Mouse (Mus musculus): ENCODE data around the gene Olfr576. TPM values are rescaled to one million over a fixed set of nuclear protein-coding genes. Genes with fewer than 3 reads are reported as not detected.

Gene Olfr576
- polyA plus RNA-seq (2014; fragmentation: Illumina TruSeq; extraction: RNeasy Lipid Tissue Mini Kit (QIAGEN cat#74804); ENCODE audit: low read depth, low replicate concordance): not detected

GRCm38 (mm10) chr7:102962360-102962759, at the start of gene Olfr576:
Gene Olfr576, plus strand, starts transcription at chr7:102962660.

DNA sequence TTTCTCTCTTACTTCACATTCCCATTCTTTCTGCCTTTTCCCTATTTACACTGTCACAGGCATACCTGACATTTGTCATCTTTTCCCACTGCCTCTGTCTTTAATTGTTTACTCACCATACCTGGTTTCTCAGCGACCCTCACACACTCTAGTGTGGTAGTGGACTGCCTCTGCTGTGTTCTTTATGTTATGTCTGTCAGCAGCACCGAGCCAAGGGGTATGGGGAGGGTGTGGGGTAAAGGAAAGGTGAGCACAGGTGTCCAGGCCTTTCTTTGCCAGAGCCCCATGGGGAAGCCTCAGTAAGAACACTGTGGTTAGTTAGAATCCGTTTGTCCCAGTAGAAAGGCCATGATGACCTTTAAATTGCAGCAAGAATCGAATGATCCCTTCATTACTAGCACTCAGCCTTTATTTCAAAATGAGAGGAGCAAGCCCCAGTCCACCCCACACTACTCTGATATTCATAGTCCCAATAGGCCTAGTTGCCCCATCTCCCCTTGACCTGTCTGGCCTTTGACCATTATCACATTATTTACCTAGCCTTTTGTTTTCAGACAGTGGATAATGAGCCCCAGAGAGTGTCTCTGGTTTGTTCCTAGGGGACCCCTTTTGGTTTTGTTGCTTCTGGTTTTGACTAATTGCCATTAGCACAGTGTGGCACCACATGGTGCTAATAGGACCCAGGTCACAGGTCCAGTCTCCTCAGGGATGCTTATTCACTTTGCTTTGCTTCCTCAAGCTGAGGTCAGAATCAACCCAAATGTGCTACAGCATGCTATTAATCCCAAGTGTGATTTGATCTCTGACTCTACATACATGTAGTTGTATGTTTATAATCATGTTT, 45.2 kb upstream of the Olfr576 start, which contains the start of gene Olfr571:
TSS of gene Olfr571 (minus strand) at position 505 of the 844 bp plus-strand sequence.

GRCm38 (mm10) chr7:102924109-102924508, 38.4 kb upstream of the Olfr576 start, which contains the start of gene Olfr572:
Gene Olfr572, plus strand, starts transcription at chr7:102924409.

DNA sequence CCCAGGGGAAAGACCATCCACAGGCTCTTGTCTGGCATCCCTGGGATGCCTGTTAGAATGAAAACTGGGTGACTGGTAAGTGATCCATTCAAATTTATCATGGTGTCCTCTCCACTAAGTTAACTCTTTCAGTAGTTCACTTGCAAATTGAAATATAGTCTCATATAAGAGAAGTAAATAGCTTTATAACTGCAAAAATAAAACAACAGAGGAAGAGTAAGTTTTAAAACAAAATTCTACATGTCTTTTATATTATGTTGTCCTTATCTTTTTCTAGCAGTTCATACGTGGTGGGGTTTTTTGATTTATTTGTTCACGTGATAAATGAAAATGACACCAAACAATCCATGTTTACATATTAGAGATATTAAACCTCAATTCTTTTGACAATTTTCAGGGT, 20.0 kb upstream of the Olfr576 start, which contains the start of gene Olfr573-ps1:
TSS of gene Olfr573-ps1 (minus strand) at position 101 of the 400 bp plus-strand sequence.

DNA sequence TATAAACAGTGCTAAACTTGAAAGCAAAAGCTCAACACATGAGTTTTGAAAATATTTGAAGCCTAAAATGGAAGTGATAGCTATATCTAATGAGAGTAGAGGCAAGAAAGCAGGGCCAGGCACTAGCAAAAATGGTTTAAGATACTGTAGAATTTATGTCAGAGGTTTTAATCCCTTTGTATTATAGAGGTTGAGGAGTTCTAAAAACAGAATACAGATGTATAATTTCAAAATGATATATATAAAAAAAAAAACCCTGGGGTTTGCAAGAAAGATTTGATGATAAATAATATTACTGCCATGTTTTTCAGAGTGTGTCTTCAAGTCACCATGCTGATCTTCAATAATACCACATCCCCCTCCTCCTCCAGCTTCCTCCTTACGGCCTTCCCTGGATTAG, 14.3 kb upstream of the Olfr576 start, which contains the start of gene Olfr574:
TSS of gene Olfr574 (plus strand) at position 301 of the 400 bp plus-strand sequence.

GRCm38 (mm10) chr7:102958593-102958992, 3.9 kb upstream of the Olfr576 start, which contains the start of gene Olfr575:
Gene Olfr575, minus strand, starts transcription at chr7:102958775.

DNA sequence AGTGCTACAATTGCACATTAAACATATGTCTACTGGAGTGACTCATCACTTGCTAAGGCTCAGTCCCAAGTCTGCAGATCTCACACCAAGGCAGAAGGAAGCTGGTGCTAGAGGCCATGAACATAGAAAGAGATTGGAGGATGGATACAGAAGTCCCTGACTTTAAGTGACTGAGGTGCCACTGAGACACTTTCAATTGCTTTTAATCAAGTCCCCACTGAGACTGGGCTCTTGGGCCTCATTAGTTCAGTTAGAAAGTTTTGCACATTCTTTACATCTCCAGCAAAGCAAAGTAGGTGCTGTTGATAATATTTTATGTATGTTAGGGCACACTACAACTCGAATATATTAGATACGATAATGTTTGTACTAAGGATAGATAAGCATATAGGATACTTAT, 13.4 kb downstream of the Olfr576 start, which contains the start of gene Olfr577:
TSS of gene Olfr577 (minus strand) at position 101 of the 400 bp plus-strand sequence.

GRCm38 (mm10) chr7:102989224-102989623, 26.8 kb downstream of the Olfr576 start, which contains the start of gene Olfr578:
Gene Olfr578, minus strand, starts transcription at chr7:102989324.

Other genes with a start within 250 kb of the Olfr576 start
- gene Olfr33, start 243.6 kb upstream of the Olfr576 start, polyA plus RNA-seq (2014; fragmentation: Illumina TruSeq; extraction: RNeasy Lipid Tissue Mini Kit (QIAGEN cat#74804); ENCODE audit: low read depth, low replicate concordance): 0.08 TPM
- not detected for gene Olfr559, start 235.2 kb upstream of the Olfr576 start, polyA plus RNA-seq (2014; fragmentation: Illumina TruSeq; extraction: RNeasy Lipid Tissue Mini Kit (QIAGEN cat#74804); ENCODE audit: low read depth, low replicate concordance)
- not detected for gene Olfr560, start 203.3 kb upstream of the Olfr576 start, polyA plus RNA-seq (2014; fragmentation: Illumina TruSeq; extraction: RNeasy Lipid Tissue Mini Kit (QIAGEN cat#74804); ENCODE audit: low read depth, low replicate concordance)
- gene Olfr78, start 203.2 kb upstream of the Olfr576 start, polyA plus RNA-seq (2014; fragmentation: Illumina TruSeq; extraction: RNeasy Lipid Tissue Mini Kit (QIAGEN cat#74804); ENCODE audit: low read depth, low replicate concordance): 0.34 TPM
- gene Olfr561, start 191.4 kb upstream of the Olfr576 start, polyA plus RNA-seq (2014; fragmentation: Illumina TruSeq; extraction: RNeasy Lipid Tissue Mini Kit (QIAGEN cat#74804); ENCODE audit: low read depth, low replicate concordance): not detected
- gene Olfr564, start 159.2 kb upstream of the Olfr576 start, polyA plus RNA-seq (2014; fragmentation: Illumina TruSeq; extraction: RNeasy Lipid Tissue Mini Kit (QIAGEN cat#74804); ENCODE audit: low read depth, low replicate concordance): not detected
- not detected for gene Olfr566, start 103.9 kb upstream of the Olfr576 start, polyA plus RNA-seq (2014; fragmentation: Illumina TruSeq; extraction: RNeasy Lipid Tissue Mini Kit (QIAGEN cat#74804); ENCODE audit: low read depth, low replicate concordance)
- gene Olfr568, start 85.5 kb upstream of the Olfr576 start, polyA plus RNA-seq (2014; fragmentation: Illumina TruSeq; extraction: RNeasy Lipid Tissue Mini Kit (QIAGEN cat#74804); ENCODE audit: low read depth, low replicate concordance): 0.24 TPM
- not detected for gene Olfr569, start 71.8 kb upstream of the Olfr576 start, polyA plus RNA-seq (2014; fragmentation: Illumina TruSeq; extraction: RNeasy Lipid Tissue Mini Kit (QIAGEN cat#74804); ENCODE audit: low read depth, low replicate concordance)
- gene Olfr570, start 68.1 kb upstream of the Olfr576 start, polyA plus RNA-seq (2014; fragmentation: Illumina TruSeq; extraction: RNeasy Lipid Tissue Mini Kit (QIAGEN cat#74804); ENCODE audit: low read depth, low replicate concordance): not detected
- not detected for gene Olfr571, start 45.1 kb upstream of the Olfr576 start, polyA plus RNA-seq (2014; fragmentation: Illumina TruSeq; extraction: RNeasy Lipid Tissue Mini Kit (QIAGEN cat#74804); ENCODE audit: low read depth, low replicate concordance)
- gene Olfr572, start 38.3 kb upstream of the Olfr576 start, polyA plus RNA-seq (2014; fragmentation: Illumina TruSeq; extraction: RNeasy Lipid Tissue Mini Kit (QIAGEN cat#74804); ENCODE audit: low read depth, low replicate concordance): not detected
- not detected for gene Olfr573-ps1, start 20.1 kb upstream of the Olfr576 start, polyA plus RNA-seq (2014; fragmentation: Illumina TruSeq; extraction: RNeasy Lipid Tissue Mini Kit (QIAGEN cat#74804); ENCODE audit: low read depth, low replicate concordance)
- gene Olfr574, start 14.2 kb upstream of the Olfr576 start, polyA plus RNA-seq (2014; fragmentation: Illumina TruSeq; extraction: RNeasy Lipid Tissue Mini Kit (QIAGEN cat#74804); ENCODE audit: low read depth, low replicate concordance): not detected
- not detected for gene Olfr575, start 3.9 kb upstream of the Olfr576 start, polyA plus RNA-seq (2014; fragmentation: Illumina TruSeq; extraction: RNeasy Lipid Tissue Mini Kit (QIAGEN cat#74804); ENCODE audit: low read depth, low replicate concordance)
- not detected for gene Olfr577, start 13.3 kb downstream of the Olfr576 start, polyA plus RNA-seq (2014; fragmentation: Illumina TruSeq; extraction: RNeasy Lipid Tissue Mini Kit (QIAGEN cat#74804); ENCODE audit: low read depth, low replicate concordance)
- not detected for gene Olfr578, start 26.7 kb downstream of the Olfr576 start, polyA plus RNA-seq (2014; fragmentation: Illumina TruSeq; extraction: RNeasy Lipid Tissue Mini Kit (QIAGEN cat#74804); ENCODE audit: low read depth, low replicate concordance)
- not detected for gene Olfr582, start 75.4 kb downstream of the Olfr576 start, polyA plus RNA-seq (2014; fragmentation: Illumina TruSeq; extraction: RNeasy Lipid Tissue Mini Kit (QIAGEN cat#74804); ENCODE audit: low read depth, low replicate concordance)
- not detected for gene Olfr583, start 88.6 kb downstream of the Olfr576 start, polyA plus RNA-seq (2014; fragmentation: Illumina TruSeq; extraction: RNeasy Lipid Tissue Mini Kit (QIAGEN cat#74804); ENCODE audit: low read depth, low replicate concordance)
- gene Olfr584, start 119.2 kb downstream of the Olfr576 start, polyA plus RNA-seq (2014; fragmentation: Illumina TruSeq; extraction: RNeasy Lipid Tissue Mini Kit (QIAGEN cat#74804); ENCODE audit: low read depth, low replicate concordance): not detected
- gene Olfr585, start 135.1 kb downstream of the Olfr576 start, polyA plus RNA-seq (2014; fragmentation: Illumina TruSeq; extraction: RNeasy Lipid Tissue Mini Kit (QIAGEN cat#74804); ENCODE audit: low read depth, low replicate concordance): not detected
- gene Olfr586, start 163.0 kb downstream of the Olfr576 start, polyA plus RNA-seq (2014; fragmentation: Illumina TruSeq; extraction: RNeasy Lipid Tissue Mini Kit (QIAGEN cat#74804); ENCODE audit: low read depth, low replicate concordance): not detected
- gene Olfr588-ps1, start 178.2 kb downstream of the Olfr576 start, polyA plus RNA-seq (2014; fragmentation: Illumina TruSeq; extraction: RNeasy Lipid Tissue Mini Kit (QIAGEN cat#74804); ENCODE audit: low read depth, low replicate concordance): not detected
- not detected for gene Olfr589, start 193.7 kb downstream of the Olfr576 start, polyA plus RNA-seq (2014; fragmentation: Illumina TruSeq; extraction: RNeasy Lipid Tissue Mini Kit (QIAGEN cat#74804); ENCODE audit: low read depth, low replicate concordance)
- gene Olfr591, start 215.7 kb downstream of the Olfr576 start, polyA plus RNA-seq (2014; fragmentation: Illumina TruSeq; extraction: RNeasy Lipid Tissue Mini Kit (QIAGEN cat#74804); ENCODE audit: low read depth, low replicate concordance): not detected
- gene Olfr592, start 222.1 kb downstream of the Olfr576 start, polyA plus RNA-seq (2014; fragmentation: Illumina TruSeq; extraction: RNeasy Lipid Tissue Mini Kit (QIAGEN cat#74804); ENCODE audit: low read depth, low replicate concordance): not detected
- gene Olfr593, start 249.2 kb downstream of the Olfr576 start, polyA plus RNA-seq (2014; fragmentation: Illumina TruSeq; extraction: RNeasy Lipid Tissue Mini Kit (QIAGEN cat#74804); ENCODE audit: low read depth, low replicate concordance): not detected

Data from testis, adult 10 weeks (tissue).